Mouse (Mus musculus) G1E (cell line): ENCODE data around the gene Igfn1.

ENCODE experiments used
- CTCF ChIP-seq: IDR thresholded peaks from 2 replicates; pipeline ENCODE4 v1.5.1; 2012; ENCODE audit warnings: low read depth, low read length, inconsistent platforms, mixed read lengths
- GATA1 ChIP-seq: IDR thresholded peaks from 2 replicates; pipeline ENCODE4 v1.6.1; 2012; ENCODE audit warnings: borderline replicate concordance, low read length, inconsistent platforms, mixed read lengths
- GATA2 ChIP-seq: IDR thresholded peaks from 2 replicates; pipeline ENCODE4 v1.6.1; 2012; ENCODE audit warnings: low read depth, low read length, inconsistent platforms, borderline replicate concordance
- POLR2AphosphoS5 ChIP-seq: IDR thresholded peaks from 2 replicates; pipeline ENCODE4 v1.6.1; 2012; ENCODE audit warnings: low read depth, low read length, inconsistent platforms; ENCODE audit not compliant: insufficient replicate concordance
- TAL1 ChIP-seq: conservative IDR thresholded peaks from 2 replicates; pipeline ENCODE4 v1.6.1; 2012; ENCODE audit warnings: low read depth, low read length, inconsistent platforms, mixed read lengths

DNA sequence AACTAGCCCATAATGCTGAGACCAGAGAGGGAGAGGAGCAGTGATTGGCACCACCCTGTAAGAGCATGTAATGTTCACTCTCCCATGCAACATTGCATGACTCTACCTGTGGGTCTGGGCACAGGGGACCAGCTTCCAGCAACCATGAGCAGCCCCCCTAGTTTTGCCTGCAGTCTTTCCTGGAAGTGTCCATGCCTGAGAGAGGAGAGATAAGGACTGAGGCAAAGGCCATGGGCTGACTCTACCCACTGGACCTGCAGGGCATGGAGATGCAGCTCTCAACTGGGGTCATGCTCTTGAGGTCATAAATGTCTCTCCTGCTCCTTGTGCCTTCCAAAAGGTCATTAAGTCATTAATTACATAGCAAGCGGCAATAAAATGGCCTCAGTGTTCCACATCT is 70.1 kb downstream of the Igfn1 start:
- TF ChIP-seq CTCF (no peak), POLR2AphosphoS5 (no peak), GATA1 (no peak), TAL1 (no peak), GATA2 (no peak)
